Mouse (Mus musculus) testis, adult 2 months (tissue): ENCODE measurements around the gene Gm20662.

Source experiments
- CTCF ChIP-seq: fragments of 200-500 bp; IDR thresholded peaks from 2 replicates; pipeline ENCODE4 v1.5.1; 2012; ENCODE audit warnings: low read depth, mild to moderate bottlenecking, inconsistent platforms, low read length, moderate library complexity; ENCODE audit not compliant: control insufficient read depth, insufficient read depth, insufficient replicate concordance
- POLR2A ChIP-seq: fragments of 200-500 bp; IDR thresholded peaks from 2 replicates; pipeline ENCODE4 v1.6.1; 2012; ENCODE audit warnings: low read depth, mild to moderate bottlenecking, inconsistent platforms, low read length, moderate library complexity; ENCODE audit not compliant: control insufficient read depth

DNA sequence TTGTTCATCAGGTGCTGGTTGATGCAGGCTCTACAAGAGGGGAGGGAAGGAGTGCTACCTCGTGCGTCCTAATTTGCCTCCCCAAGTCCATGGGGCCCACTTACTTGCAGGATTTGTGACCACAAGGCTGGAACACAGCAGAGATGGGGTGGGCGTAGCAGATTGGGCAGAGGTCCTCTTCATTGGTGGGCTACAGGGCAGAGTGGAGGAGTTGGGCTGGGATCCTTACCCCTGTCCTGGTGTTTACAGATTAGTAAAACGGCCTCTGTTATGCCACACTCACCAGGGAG lies 55.7 kb downstream of the Gm20662 start:
- TF ChIP-seq CTCF, result no peak
- TF ChIP-seq POLR2A, result no peak
